Mouse (Mus musculus) liver, embryonic 11.5 days (tissue): ENCODE results near the gene Krtap17-1. TPM values are rescaled to one million over a fixed set of nuclear protein-coding genes. Genes with fewer than 3 reads are reported as not detected.

ENCODE experiments used
- ATAC-seq: fragments of 200-750 bp; cut with Nextera tagmentation; replicated peaks from 2 replicates; pipeline ENCODE4 v1.8.0; 2017; ENCODE audit warnings: moderate number of reproducible peaks, mild to moderate bottlenecking, moderate TSS enrichment, moderate library complexity; ENCODE audit not compliant: low FRiP score
- DNase-seq: peaks from one replicate; pipeline ENCODE4 v3.0.0-alpha.2; 2017; ENCODE audit warnings: low spot score
- H3K27ac ChIP-seq: fragments of 300-500 bp; sonication (generic); 2 replicates; pipeline ENCODE4 v1.5.1; 2014; ENCODE audit warnings: mild to moderate bottlenecking, low read depth, low read length, control low read depth
- H3K27me3 ChIP-seq: fragments of 300-500 bp; sonication (generic); replicated peaks from 2 replicates; pipeline ENCODE4 v1.6.1; 2014; ENCODE audit warnings: low read length, mixed read lengths; ENCODE audit not compliant: control insufficient read depth, insufficient read depth
- H3K36me3 ChIP-seq: fragments of 300-500 bp; sonication (generic); 2 replicates; pipeline ENCODE4 v1.6.1; 2014; ENCODE audit warnings: mild to moderate bottlenecking, low read length, moderate library complexity, mixed read lengths; ENCODE audit not compliant: control insufficient read depth, insufficient read depth
- H3K4me1 ChIP-seq: fragments of 300-500 bp; sonication (generic); replicated peaks from 2 replicates; pipeline ENCODE4 v1.6.1; 2014; ENCODE audit warnings: low read length, mixed read lengths; ENCODE audit not compliant: control insufficient read depth, insufficient read depth
- H3K4me2 ChIP-seq: fragments of 300-500 bp; sonication (generic); 2 replicates; pipeline ENCODE4 v1.6.1; 2014; ENCODE audit warnings: mild to moderate bottlenecking, control low read depth, moderate library complexity
- H3K4me3 ChIP-seq: fragments of 300-500 bp; sonication (generic); 2 replicates; pipeline ENCODE4 v1.5.1; 2014; ENCODE audit warnings: low read depth, low read length, control low read depth
- H3K9ac ChIP-seq: fragments of 300-500 bp; sonication (generic); 2 replicates; pipeline ENCODE4 v1.6.1; 2014; ENCODE audit warnings: low read depth, low read length, control low read depth
- H3K9me3 ChIP-seq: fragments of 300-500 bp; sonication (generic); 2 replicates; pipeline ENCODE4 v1.6.1; 2016; ENCODE audit warnings: low read length, inconsistent platforms, mixed read lengths; ENCODE audit not compliant: control insufficient read depth
- WGBS: fragments of 180-500 bp; shearing (Covaris S2); extraction: QIAGEN DNeasy Blood & Tissue Kit; methylation state at CpG from one replicate; pipeline ENCODE4 v1.1.7; 2014; 5-methylcytosine and 5-hydroxymethylcytosine counted together
- polyA plus RNA-seq: library from polyadenylated mRNA; unstranded; fragments of >200 nt; fragmentation: Nextera tagmentation; extraction: Ambion mirVana; gene quantifications from 2 replicates; pipeline ENCODE4 v1.2.1, GENCODE M21; 2014

Gene Krtap17-1
- polyA plus RNA-seq, 1 experiment from 2014 or later = not detected

DNA sequence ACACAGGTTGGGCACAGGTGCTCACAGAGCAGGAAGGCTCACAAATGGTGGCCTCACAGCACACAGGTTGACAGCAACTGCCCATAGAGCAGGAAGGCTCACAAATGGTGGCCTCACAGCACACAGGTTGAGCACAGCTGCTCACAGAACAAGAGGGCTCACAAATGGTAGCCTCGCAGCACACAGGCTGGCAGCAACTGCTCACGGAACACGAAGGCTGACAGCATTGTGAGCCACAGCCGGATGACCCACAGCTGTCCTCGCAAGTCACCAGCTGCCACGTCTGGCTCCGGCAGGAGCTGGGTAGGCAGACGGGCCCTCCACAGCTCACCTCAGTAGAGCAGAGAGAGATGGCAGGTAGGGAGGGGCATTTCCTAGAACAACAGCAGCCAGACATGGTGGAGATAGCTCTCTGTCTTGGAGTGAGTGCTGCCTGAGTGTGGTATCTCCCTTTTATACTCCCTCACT lies 7.6 kb downstream of the Krtap17-1 start, which contains the start of gene Krtap16-1:
Krtap16-1 (minus strand) TSS at position 418 of the 468 bp plus-strand sequence.
- no peaks in the 10 kb centered on the region for H3K36me3 ChIP-seq
- WGBS = 83% methylated on average over 8 of the region's 8 CpGs

DNA sequence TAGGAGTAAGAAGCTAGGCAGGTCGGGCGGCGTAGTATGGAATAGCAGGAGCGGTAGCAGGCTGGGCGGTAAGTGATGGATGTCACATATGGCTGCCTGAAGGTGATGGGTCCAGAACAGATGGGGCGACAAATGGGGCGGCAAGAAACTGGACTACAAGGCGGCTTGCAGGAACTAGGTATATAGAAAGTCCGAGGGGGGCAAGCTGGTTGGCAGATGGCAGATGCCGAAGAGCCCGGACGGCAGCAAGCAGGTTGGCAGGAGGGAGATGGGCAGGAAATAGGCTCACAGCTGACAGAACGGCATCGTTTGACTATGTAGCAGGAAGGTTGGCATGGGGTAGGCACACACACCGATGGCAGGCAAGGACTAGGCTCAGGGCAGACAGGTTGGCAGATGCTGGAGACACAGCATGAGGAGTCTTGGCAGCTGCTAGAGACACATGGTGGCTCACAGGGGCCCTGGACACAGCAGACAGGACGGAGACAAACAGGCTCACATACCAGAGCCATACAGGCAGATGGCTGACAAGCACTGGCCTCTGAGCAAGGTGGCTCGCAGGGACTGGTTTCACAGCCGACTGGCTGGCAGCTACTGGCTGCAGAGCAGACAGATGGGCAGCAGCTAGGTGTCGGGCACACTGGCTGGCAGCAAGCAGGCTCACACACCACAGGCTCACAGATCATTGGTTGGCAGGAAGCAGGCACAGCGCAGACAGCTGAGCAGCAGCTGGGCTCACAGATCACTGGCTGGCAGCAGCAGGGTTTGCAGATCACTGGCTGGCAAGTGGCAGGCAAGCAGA lies 8.3 kb downstream of the Krtap17-1 start:
- Histone ChIP-seq H3K4me2 (no peak overlapping the region), H3K9me3 (no peaks in the 10 kb centered on the region), H3K27me3 (no peaks in the 10 kb centered on the region), H3K27ac (no peak overlapping the region), H3K9ac (no peak overlapping the region), H3K36me3 (no peaks in the 10 kb centered on the region), H3K4me1 (no peaks in the 10 kb centered on the region), H3K4me3 (no peak overlapping the region)
- no peak for ATAC-seq
- 82% methylated on average over 20 of the region's 20 CpGs for WGBS
- DNase-seq = no peak

More for the DNA sequence above, 7.6 kb downstream of the Krtap17-1 start, which contains the start of gene Krtap16-1:
- Histone ChIP-seq H3K9me3 (no peaks in the 10 kb centered on the region), H3K9ac (no peak within 1 kb of the TSS), H3K4me3 (no peak within 1 kb of the TSS), H3K27me3 (no peaks in the 10 kb centered on the region), H3K27ac (no peak within 1 kb of the TSS), H3K4me1 (no peaks in the 10 kb centered on the region), H3K4me2 (no peak within 1 kb of the TSS)
- ATAC-seq = no peak
- no peak for DNase-seq

DNA sequence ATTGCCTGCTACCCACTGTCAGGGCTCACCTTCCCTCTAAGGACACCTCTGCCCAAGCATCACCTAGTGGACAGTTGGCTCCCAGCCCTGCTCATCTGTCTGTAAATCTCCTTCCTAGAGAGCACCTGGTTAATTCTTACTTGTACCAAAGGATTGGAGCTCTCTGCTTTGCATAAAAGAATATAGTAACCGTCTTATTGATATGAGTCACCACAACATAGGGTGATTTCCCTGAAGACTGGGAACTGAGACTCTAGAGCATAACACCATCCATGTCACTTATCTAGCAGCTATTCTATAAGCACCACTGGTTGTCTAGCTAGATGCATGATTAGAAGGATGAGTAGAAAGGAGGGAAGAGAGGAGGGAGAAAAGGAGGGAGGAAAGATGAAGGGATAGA lies 10.4 kb downstream of the Krtap17-1 start:
- DNase-seq (no peak), ATAC-seq (no peak)
- WGBS = 88% methylated on average over 1 of the region's 1 CpGs
- no peaks in the 10 kb centered on the region for H3K27me3 ChIP-seq
- no peak overlapping the region for H3K4me2 ChIP-seq
- no peak overlapping the region for H3K4me3 ChIP-seq
- H3K27ac ChIP-seq = no peak overlapping the region
- no peak overlapping the region for H3K9ac ChIP-seq
- H3K9me3 ChIP-seq = no peaks in the 10 kb centered on the region
- H3K36me3 ChIP-seq = no peaks in the 10 kb centered on the region
- H3K4me1 ChIP-seq = no peaks in the 10 kb centered on the region

DNA sequence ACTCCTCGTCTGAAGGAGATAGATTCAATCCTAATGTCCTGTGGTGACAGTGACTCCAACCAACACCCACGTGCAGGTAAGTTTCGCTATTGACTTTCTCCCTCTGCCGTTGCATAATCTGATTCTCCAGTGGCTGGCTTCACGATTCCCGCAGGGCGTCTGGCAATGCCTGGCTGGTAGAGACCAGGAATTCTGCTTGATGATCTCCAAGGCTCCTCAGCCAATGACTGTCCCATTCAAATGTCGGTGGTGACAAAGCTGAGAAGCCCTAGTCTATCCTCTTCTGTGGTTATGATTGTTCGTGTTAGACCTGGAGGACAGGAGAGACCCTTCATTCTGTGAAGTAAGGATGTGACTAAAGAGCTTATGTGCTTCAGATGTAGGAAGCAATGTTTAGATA lies 11.1 kb downstream of the Krtap17-1 start:
- Histone ChIP-seq H3K4me3 (no peak overlapping the region), H3K27me3 (no peaks in the 10 kb centered on the region), H3K9me3 (no peaks in the 10 kb centered on the region), H3K36me3 (no peaks in the 10 kb centered on the region), H3K4me2 (no peak overlapping the region), H3K27ac (no peak overlapping the region), H3K4me1 (no peaks in the 10 kb centered on the region), H3K9ac (no peak overlapping the region)
- ATAC-seq (no peak), DNase-seq (no peak)
- WGBS = 79% methylated on average over 9 of the region's 9 CpGs

DNA sequence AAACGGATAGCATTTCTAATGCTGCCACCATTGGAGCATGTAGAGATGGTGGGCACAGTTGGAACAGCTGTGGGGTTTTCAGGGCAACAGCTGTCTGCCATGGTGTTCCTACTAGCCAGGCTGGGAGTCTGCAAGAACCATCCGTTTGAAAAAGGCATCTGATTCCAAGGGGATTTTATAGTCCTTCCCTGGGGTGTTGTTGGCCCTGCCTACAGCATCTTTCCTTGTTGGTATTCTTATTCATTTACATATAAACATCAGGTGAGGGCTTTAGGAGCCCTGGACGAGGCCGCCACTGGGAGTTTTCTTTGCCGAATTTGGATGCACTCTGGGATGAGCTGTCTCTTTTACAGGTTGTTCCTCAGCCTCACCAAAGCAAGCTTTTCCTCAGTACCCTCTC lies 14.8 kb downstream of the Krtap17-1 start, which contains the start of gene Krtap29-1:
Krtap29-1 (minus strand) TSS at position 101 of the 400 bp plus-strand sequence.
- Histone ChIP-seq H3K27ac (no peak within 1 kb of the TSS), H3K4me3 (no peak within 1 kb of the TSS), H3K9ac (no peak within 1 kb of the TSS), H3K36me3 (no peaks in the 10 kb centered on the region), H3K4me2 (no peak within 1 kb of the TSS), H3K27me3 (no peaks in the 10 kb centered on the region), H3K9me3 (no peaks in the 10 kb centered on the region), H3K4me1 (no peaks in the 10 kb centered on the region)
- 64% methylated on average over 5 of the region's 5 CpGs for WGBS
- ATAC-seq (no peak), DNase-seq (no peak)

DNA sequence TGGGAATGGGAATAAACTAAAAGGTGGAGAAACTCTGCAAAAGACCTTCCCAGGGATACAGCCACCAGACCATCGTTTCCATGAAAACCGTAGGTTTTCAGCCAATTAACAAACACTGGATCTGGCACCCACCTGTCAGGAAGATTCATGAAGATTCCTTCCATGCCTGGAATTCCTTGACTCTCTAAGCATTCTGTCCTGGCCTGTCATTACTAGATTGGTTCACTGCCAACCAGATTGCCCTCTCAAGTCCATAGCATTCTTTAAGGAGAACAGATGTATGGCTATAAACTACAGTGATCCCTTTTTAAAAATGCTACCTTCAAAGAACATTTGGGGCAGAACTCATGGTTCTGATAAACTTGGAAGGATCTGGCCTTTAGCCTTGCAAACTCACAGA lies 27.8 kb downstream of the Krtap17-1 start:
- no peaks in the 10 kb centered on the region for H3K27me3 ChIP-seq
- no peak overlapping the region for H3K4me3 ChIP-seq
- no peak for ATAC-seq
- H3K9ac ChIP-seq = no peak overlapping the region
- H3K27ac ChIP-seq = no peak overlapping the region
- no peaks in the 10 kb centered on the region for H3K4me1 ChIP-seq
- DNase-seq = no peak
- no peaks in the 10 kb centered on the region for H3K9me3 ChIP-seq
- H3K36me3 ChIP-seq = no peaks in the 10 kb centered on the region
- 43% methylated on average over 2 of the region's 2 CpGs for WGBS
- H3K4me2 ChIP-seq = no peak overlapping the region

DNA sequence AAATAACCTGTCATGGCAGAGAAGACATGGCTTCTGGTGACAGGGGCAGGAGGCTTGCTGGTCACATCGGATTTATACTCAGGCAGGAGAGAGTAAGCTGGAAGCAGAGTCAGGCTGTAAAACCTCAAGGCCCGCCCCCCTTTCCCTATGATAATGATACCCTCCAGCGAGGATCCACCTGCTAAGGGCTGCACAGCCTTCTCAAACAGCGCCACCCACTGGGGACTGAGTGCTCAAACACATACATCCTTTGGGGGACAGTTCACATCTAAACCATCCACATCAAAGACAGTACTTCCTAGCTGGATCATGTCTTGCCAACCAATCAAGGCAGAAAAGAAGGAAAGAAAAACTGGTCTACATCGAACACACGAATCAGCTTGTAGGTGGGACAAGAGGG lies 29.6 kb downstream of the Krtap17-1 start:
- Histone ChIP-seq H3K4me3 (no peak overlapping the region), H3K27ac (no peak overlapping the region), H3K4me2 (no peak overlapping the region), H3K4me1 (no peaks in the 10 kb centered on the region), H3K9ac (no peak overlapping the region), H3K27me3 (no peaks in the 10 kb centered on the region), H3K9me3 (no peaks in the 10 kb centered on the region), H3K36me3 (no peaks in the 10 kb centered on the region)
- ATAC-seq = no peak
- 54% methylated on average over 6 of the region's 6 CpGs for WGBS
- no peak for DNase-seq

DNA sequence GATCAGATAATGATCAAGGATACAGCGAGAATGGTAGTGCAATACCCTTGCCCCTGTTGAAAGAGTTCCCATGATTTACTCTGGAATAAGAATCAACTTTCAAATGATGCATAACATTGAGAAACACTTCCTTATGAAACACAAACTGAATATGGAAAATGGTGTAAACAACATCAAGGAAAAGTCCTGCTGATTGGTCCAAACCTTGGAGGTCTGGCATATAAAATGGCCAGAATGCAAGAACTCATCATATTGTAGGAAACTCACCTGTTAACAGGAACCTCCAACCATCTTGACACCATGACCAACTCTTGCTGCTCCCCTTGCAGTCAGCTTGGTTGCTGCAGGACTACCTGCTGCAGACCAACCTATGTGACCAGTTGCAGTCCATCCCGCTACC lies 45.6 kb downstream of the Krtap17-1 start, which contains the start of gene Krtap9-5:
Krtap9-5 (plus strand) TSS at position 301 of the 400 bp plus-strand sequence.
- ATAC-seq = no peak
- DNase-seq = no peak
- Histone ChIP-seq H3K27ac (no peak within 1 kb of the TSS), H3K4me3 (no peak within 1 kb of the TSS), H3K4me1 (no peaks in the 10 kb centered on the region), H3K9ac (no peak within 1 kb of the TSS), H3K27me3 (no peaks in the 10 kb centered on the region), H3K9me3 (no peaks in the 10 kb centered on the region), H3K36me3 (no peaks in the 10 kb centered on the region), H3K4me2 (no peak within 1 kb of the TSS)
- 80% methylated on average over 2 of the region's 2 CpGs for WGBS
